Mouse (Mus musculus) kidney, adult 2 months (tissue): ENCODE data around the gene Arhgap17.

ENCODE experiments used
- CTCF ChIP-seq: fragments of 200-500 bp; conservative IDR thresholded peaks from 2 replicates; pipeline ENCODE4 v1.5.1; 2011; ENCODE audit warnings: low read depth, mild to moderate bottlenecking, control low read depth, low read length, moderate library complexity, mixed read lengths; ENCODE audit not compliant: insufficient read depth, insufficient read length
- POLR2A ChIP-seq: fragments of 200-500 bp; IDR thresholded peaks from one replicate; pipeline ENCODE4 v1.6.1; 2011; ENCODE audit warnings: low read depth, low read length, control low read depth

- no peak for TF ChIP-seq CTCF
- no peak for TF ChIP-seq POLR2A
These were observed 33.4 kb downstream of the Arhgap17 start for GRCm38 (mm10) chr7:123336322-123336721.
